Mouse (Mus musculus): ENCODE measurements around the gene Apobec2.
A peak's percentile ranks its signal among the peaks of the same experiment; 100 is the strongest.

Gene Apobec2

GRCm38 (mm10) chr17:48437421-48437911 lies 4.7 kb upstream of the Apobec2 start:
- no peak for DNase-seq (ENCODE audit: low spot score in 2 of 2)

- no peak for DNase-seq (ENCODE audit: low spot score in 2 of 2)
These were observed 3.8 kb upstream of the Apobec2 start for GRCm38 (mm10) chr17:48436487-48436886.

GRCm38 (mm10) chr17:48434479-48434878 lies 1.7 kb upstream of the Apobec2 start:
- no peak for DNase-seq (ENCODE audit: low spot score in 2 of 2)

GRCm38 (mm10) chr17:48433689-48434330 lies 1.1 kb upstream of the Apobec2 start:
- DNase-seq (ENCODE audit: low spot score in 2 of 2), result no peak

GRCm38 (mm10) chr17:48433006-48433655 lies 401 bp upstream of the Apobec2 start:
- no peak for DNase-seq (ENCODE audit: low spot score in 2 of 2)

GRCm38 (mm10) chr17:48431054-48431453 lies 1.7 kb downstream of the Apobec2 start:
- DNase-seq (ENCODE audit: low spot score in 2 of 2), result no peak

GRCm38 (mm10) chr17:48430394-48430793 lies 2.3 kb downstream of the Apobec2 start:
- no peak for DNase-seq (ENCODE audit: low spot score in 2 of 2)

- DNase-seq (ENCODE audit: low spot score in 2 of 2), result peak; percentile 29 to 50
These were observed 4.7 kb downstream of the Apobec2 start for GRCm38 (mm10) chr17:48427852-48428530.

- no peak for DNase-seq (ENCODE audit: low spot score in 2 of 2)
These were observed 5.6 kb downstream of the Apobec2 start for GRCm38 (mm10) chr17:48426991-48427750.

GRCm38 (mm10) chr17:48425823-48426612 lies 6.7 kb downstream of the Apobec2 start:
- DNase-seq (ENCODE audit: low spot score in 2 of 2), result peak; percentile 28 to 44

GRCm38 (mm10) chr17:48424237-48424636 lies 8.5 kb downstream of the Apobec2 start:
- DNase-seq (ENCODE audit: low spot score in 2 of 2), result no peak

- DNase-seq (ENCODE audit: low spot score in 2 of 2), result no peak
These were observed 13.2 kb downstream of the Apobec2 start for GRCm38 (mm10) chr17:48419571-48419970.

GRCm38 (mm10) chr17:48418781-48419180 lies 13.9 kb downstream of the Apobec2 start:
- no peak for DNase-seq (ENCODE audit: low spot score in 2 of 2)

- no peak for DNase-seq (ENCODE audit: low spot score in 2 of 2)
These were observed 14.6 kb downstream of the Apobec2 start for GRCm38 (mm10) chr17:48418174-48418573.

- DNase-seq (ENCODE audit: low spot score in 2 of 2), result no peak
These were observed 15.2 kb downstream of the Apobec2 start for GRCm38 (mm10) chr17:48417521-48417920.

GRCm38 (mm10) chr17:48416425-48417195 lies 16.1 kb downstream of the Apobec2 start:
- peak; percentile 44 to 65 for DNase-seq (ENCODE audit: low spot score in 2 of 2)

GRCm38 (mm10) chr17:48416011-48416410 lies 16.7 kb downstream of the Apobec2 start:
- DNase-seq (ENCODE audit: low spot score in 2 of 2), result no peak

GRCm38 (mm10) chr17:48411241-48411640 lies 21.5 kb downstream of the Apobec2 start:
- DNase-seq (ENCODE audit: low spot score in 2 of 2), result no peak

- no peak for DNase-seq (ENCODE audit: low spot score in 2 of 2)
These were observed 22.4 kb downstream of the Apobec2 start for GRCm38 (mm10) chr17:48410299-48410785.

All from spleen, postnatal 14 days (tissue).